Mouse (Mus musculus) bone marrow, adult 2 months (tissue): ENCODE data around the gene Sept9.

Source experiments
- CTCF ChIP-seq: fragments of 200-500 bp; IDR thresholded peaks from 2 replicates; pipeline ENCODE4 v1.5.1; 2011; ENCODE audit warnings: low read length, control low read depth; ENCODE audit not compliant: control insufficient read depth, insufficient read depth
- POLR2A ChIP-seq: fragments of 200-500 bp; IDR thresholded peaks from 2 replicates; pipeline ENCODE4 v1.6.1; 2011; ENCODE audit warnings: low read depth, mild to moderate bottlenecking, control low read depth, low read length, borderline replicate concordance; ENCODE audit not compliant: control insufficient read depth

- TF ChIP-seq CTCF (no peak), POLR2A (no peak)
These were observed 57.8 kb downstream of the Sept9 start for GRCm38 (mm10) chr11:117257266-117257665.
